Mouse (Mus musculus) stomach, postnatal 0 days (tissue): ENCODE results near the gene Dazap2. TPM values are rescaled to one million over a fixed set of nuclear protein-coding genes. Genes with fewer than 3 reads are reported as not detected.

Experiments used
- ATAC-seq: fragments of 200-750 bp; cut with Nextera tagmentation; 2 replicates; pipeline ENCODE4 v1.8.0; 2017; ENCODE audit not compliant: low FRiP score, low TSS enrichment
- DNase-seq: peaks from one replicate; pipeline ENCODE4 v3.0.0-alpha.2; 2016; ENCODE audit warnings: low spot score
- H3K27ac ChIP-seq: fragments of 300-500 bp; sonication (generic); replicated peaks from 2 replicates; pipeline ENCODE4 v1.5.1; 2014; ENCODE audit warnings: mild to moderate bottlenecking, control low read depth
- H3K27me3 ChIP-seq: fragments of 300-500 bp; sonication (generic); 2 replicates; pipeline ENCODE4 v1.6.1; 2014; ENCODE audit warnings: low read length; ENCODE audit not compliant: control insufficient read depth, insufficient read depth
- H3K36me3 ChIP-seq: fragments of 300-500 bp; sonication (generic); 2 replicates; pipeline ENCODE4 v1.6.1; 2014; ENCODE audit warnings: low read length, mixed read lengths; ENCODE audit not compliant: control insufficient read depth, insufficient read depth
- H3K4me1 ChIP-seq: fragments of 300-500 bp; sonication (generic); replicated peaks from 2 replicates; pipeline ENCODE4 v1.6.1; 2014; ENCODE audit warnings: antibody characterized with exemption; ENCODE audit not compliant: control insufficient read depth, insufficient read depth
- H3K4me2 ChIP-seq: fragments of 300-500 bp; sonication (generic); replicated peaks from 2 replicates; pipeline ENCODE4 v1.6.1; 2014; ENCODE audit warnings: low read depth, mild to moderate bottlenecking, control low read depth, moderate library complexity
- H3K4me3 ChIP-seq: fragments of 300-500 bp; sonication (generic); 2 replicates; pipeline ENCODE4 v1.5.1; 2014; ENCODE audit warnings: low read depth, low read length, control low read depth
- H3K9ac ChIP-seq: fragments of 300-500 bp; sonication (generic); 2 replicates; pipeline ENCODE4 v1.6.1; 2014; ENCODE audit warnings: mild to moderate bottlenecking, low read length, control low read depth, mixed read lengths
- H3K9me3 ChIP-seq: fragments of 300-500 bp; sonication (generic); 2 replicates; pipeline ENCODE4 v1.6.1; 2016; ENCODE audit warnings: low read length; ENCODE audit not compliant: control insufficient read depth
- CTCF ChIP-seq: IDR thresholded peaks from 2 replicates; pipeline ENCODE4 v1.5.1; 2016; ENCODE audit warnings: antibody characterized with exemption, low read depth, mild to moderate bottlenecking, moderate library complexity
- EP300 ChIP-seq: optimal IDR thresholded peaks from 2 replicates; pipeline ENCODE3; 2016; ENCODE audit warnings: antibody characterized with exemption
- WGBS: fragments of 180-500 bp; shearing (Covaris S2); extraction: QIAGEN DNeasy Blood & Tissue Kit; methylation state at CpG from one replicate; pipeline ENCODE4 v1.1.7; 2014; 5-methylcytosine and 5-hydroxymethylcytosine counted together
- polyA plus RNA-seq: library from polyadenylated mRNA; unstranded; fragments of >200 nt; fragmentation: Nextera tagmentation; extraction: Ambion mirVana; gene quantifications from 2 replicates; pipeline ENCODE4 v1.2.1, GENCODE M21; 2015

The Dazap2 gene
- polyA plus RNA-seq, 1 experiment from 2014 or later = 177 TPM

- Histone ChIP-seq H3K9me3 (no peaks in the 10 kb centered on the region), H3K4me2 (no peak overlapping the region), H3K4me3 (no peak overlapping the region), H3K27ac (no peak overlapping the region), H3K4me1 (no peaks in the 10 kb centered on the region), H3K36me3 (peaks cover 23% of the 10 kb centered on the region; the same call in 1 of the 2 replicates), H3K27me3 (no peaks in the 10 kb centered on the region), H3K9ac (no peak overlapping the region)
- no peak for DNase-seq
- no peak for TF ChIP-seq CTCF
- TF ChIP-seq EP300 = no peak
- WGBS = 83% methylated on average over 7 of the region's 7 CpGs
- ATAC-seq = no peak; the same call in 1 of the 2 replicates
Observed at GRCm38 (mm10) chr15:100622164-100622563, 7.0 kb downstream of the Dazap2 start.

GRCm38 (mm10) chr15:100623754-100624153 is 8.6 kb downstream of the Dazap2 start:
- H3K9me3 ChIP-seq = no peaks in the 10 kb centered on the region
- no peaks in the 10 kb centered on the region for H3K27me3 ChIP-seq
- H3K36me3 ChIP-seq = peaks cover 14% of the 10 kb centered on the region; the same call in 1 of the 2 replicates
- H3K4me1 ChIP-seq = 0 out of 2 replicates have a peak, but pooled peaks cover 4% of the 10 kb centered on the region
- H3K27ac ChIP-seq = no peak overlapping the region
- no peak for TF ChIP-seq EP300
- H3K4me2 ChIP-seq = no peak overlapping the region
- 87% methylated on average over 9 of the region's 9 CpGs for WGBS
- DNase-seq = no peak
- H3K9ac ChIP-seq = no peak overlapping the region
- ATAC-seq = no peak
- H3K4me3 ChIP-seq = no peak overlapping the region

GRCm38 (mm10) chr15:100624435-100624834 is 9.3 kb downstream of the Dazap2 start:
- ATAC-seq = no peak

GRCm38 (mm10) chr15:100627287-100627686 is 12.1 kb downstream of the Dazap2 start:
- Histone ChIP-seq H3K9ac (no peak overlapping the region; the same call in 1 of the 2 replicates), H3K27me3 (no peaks in the 10 kb centered on the region), H3K4me2 (no peak overlapping the region), H3K4me1 (peaks cover 4% of the 10 kb centered on the region; the same call in 1 of the 2 replicates), H3K36me3 (no peaks in the 10 kb centered on the region; the same call in 1 of the 2 replicates), H3K9me3 (no peaks in the 10 kb centered on the region), H3K27ac (peak overlapping the region; percentile 69), H3K4me3 (no peak overlapping the region)
- TF ChIP-seq CTCF = no peak
- no peak for TF ChIP-seq EP300
- no peak for ATAC-seq
- WGBS = 19% methylated on average over 10 of the region's 10 CpGs
- DNase-seq = no peak

More at GRCm38 (mm10) chr15:100624435-100624834, 9.3 kb downstream of the Dazap2 start:
- WGBS = 92% methylated on average over 3 of the region's 3 CpGs
- Histone ChIP-seq H3K9me3 (no peaks in the 10 kb centered on the region), H3K4me2 (no peak overlapping the region), H3K27ac (no peak overlapping the region), H3K4me3 (no peak overlapping the region), H3K36me3 (peaks cover 8% of the 10 kb centered on the region; the same call in 1 of the 2 replicates), H3K9ac (no peak overlapping the region), H3K4me1 (0 out of 2 replicates have a peak, but pooled peaks cover 4% of the 10 kb centered on the region), H3K27me3 (no peaks in the 10 kb centered on the region)
- no peak for DNase-seq
- TF ChIP-seq CTCF (no peak), EP300 (no peak)

DNA sequence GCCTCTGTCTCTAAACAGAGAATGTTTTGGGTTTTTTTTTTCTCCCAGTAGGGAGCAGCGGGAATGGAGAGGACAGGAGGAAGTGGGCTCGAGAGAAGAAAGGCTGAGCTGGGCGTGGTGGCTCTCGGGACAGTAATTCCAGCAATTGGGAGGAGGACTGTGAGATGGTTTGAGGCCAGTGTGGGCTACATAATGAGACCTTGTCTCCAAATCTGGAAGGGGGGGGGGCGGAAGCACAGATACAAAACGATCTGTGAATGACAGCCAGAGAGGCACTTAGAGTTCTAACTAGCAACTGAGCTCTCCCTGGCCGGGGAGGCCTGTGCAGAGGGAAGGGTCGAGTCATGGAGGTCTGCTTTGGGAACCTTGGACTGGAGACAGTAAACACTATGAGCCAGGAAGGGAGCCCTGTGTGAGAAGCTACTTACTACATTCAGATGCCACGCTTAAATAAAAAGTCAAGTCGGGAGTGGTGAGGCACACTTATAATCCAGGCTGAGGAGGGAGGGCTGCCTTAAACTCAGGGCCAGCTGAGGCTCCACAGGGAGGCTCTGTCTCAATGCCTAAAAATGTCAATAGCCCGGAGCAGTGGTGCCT is 12.7 kb downstream of the Dazap2 start:
- no peak for DNase-seq
- no peak overlapping the region for H3K4me3 ChIP-seq
- H3K4me2 ChIP-seq = peak overlapping the region; percentile 23; the same call in 1 of the 2 replicates

GRCm38 (mm10) chr15:100628797-100629196 is 13.6 kb downstream of the Dazap2 start:
- ATAC-seq = no peak
- Histone ChIP-seq H3K27ac (no peak overlapping the region), H3K4me3 (no peak overlapping the region), H3K27me3 (no peaks in the 10 kb centered on the region), H3K36me3 (no peaks in the 10 kb centered on the region; the same call in 1 of the 2 replicates), H3K4me1 (peaks cover 6% of the 10 kb centered on the region), H3K9ac (no peak overlapping the region), H3K9me3 (no peaks in the 10 kb centered on the region), H3K4me2 (no peak overlapping the region)
- no peak for DNase-seq
- 40% methylated on average over 7 of the region's 7 CpGs for WGBS
- TF ChIP-seq CTCF (no peak), EP300 (no peak)

More for the DNA sequence above, 12.7 kb downstream of the Dazap2 start:
- Histone ChIP-seq H3K27ac (peak overlapping the region; percentile 69), H3K27me3 (no peaks in the 10 kb centered on the region), H3K36me3 (no peaks in the 10 kb centered on the region; the same call in 1 of the 2 replicates), H3K4me1 (peaks cover 4% of the 10 kb centered on the region; the same call in 1 of the 2 replicates), H3K9me3 (no peaks in the 10 kb centered on the region), H3K9ac (no peak overlapping the region; the same call in 1 of the 2 replicates)
- no peak for ATAC-seq
- WGBS = 10% methylated on average over 11 of the region's 11 CpGs
- no peak for TF ChIP-seq EP300
- TF ChIP-seq CTCF = no peak
